Mouse (Mus musculus): ENCODE data around the gene Wwox. TPM values are rescaled to one million over a fixed set of nuclear protein-coding genes. Genes with fewer than 3 reads are reported as not detected.
"Not testable (repeated sequence)": the region's sequence is repeated elsewhere in the genome, so short reads cannot be mapped to it uniquely, and the experiment has no call there.

Gene Wwox
- total RNA-seq, 2 experiments from 2014 or later = 11.4 to 13.4 TPM

DNA sequence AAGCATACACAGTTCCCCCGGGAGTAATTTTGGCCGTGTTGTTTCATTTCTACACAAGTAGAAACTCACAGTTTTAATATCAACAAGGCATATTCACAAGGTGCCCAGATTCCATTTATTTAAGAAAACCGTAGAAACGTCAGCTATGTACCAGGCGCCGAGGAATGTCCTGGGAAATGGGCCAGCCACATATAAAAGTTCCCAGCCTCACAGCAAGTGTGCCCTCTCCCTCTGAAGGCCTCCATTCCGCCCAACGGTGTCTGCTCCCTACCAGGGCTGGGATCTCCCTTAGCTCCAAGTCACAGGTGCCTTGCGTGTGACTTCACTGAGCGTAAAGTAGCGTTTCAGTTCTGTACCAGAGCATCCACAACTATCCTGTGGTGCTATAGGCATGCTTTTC, 346.4 kb downstream of the Wwox start:
- no peak for DNase-seq (ENCODE audit: low spot score in 2 of 2)

- no peak for DNase-seq (ENCODE audit: low spot score in 2 of 2)
Measured at GRCm38 (mm10) chr8:114789616-114790015, 350.2 kb downstream of the Wwox start.

GRCm38 (mm10) chr8:114790754-114791153, 351.3 kb downstream of the Wwox start:
- no peak for DNase-seq (ENCODE audit: low spot score in 2 of 2)

DNA sequence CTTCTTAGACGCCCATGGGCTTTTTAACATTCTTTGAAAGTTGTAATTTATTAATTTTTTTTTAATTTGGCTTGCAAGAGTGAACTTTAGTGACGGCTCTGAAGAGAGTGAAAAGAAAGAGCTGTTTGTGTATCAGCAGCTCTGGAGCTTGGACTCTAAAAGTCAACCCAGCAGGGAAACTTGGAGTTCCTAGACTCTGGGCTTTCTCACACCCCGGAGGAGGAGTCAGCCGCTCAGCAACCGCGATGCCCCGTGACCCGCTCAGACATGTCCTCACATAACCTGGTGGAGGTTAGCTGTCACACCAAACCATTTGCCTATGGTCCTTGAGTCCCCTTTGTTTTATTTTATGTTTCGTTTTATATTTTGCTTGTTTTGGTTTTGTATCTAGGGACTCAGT, 354.2 kb downstream of the Wwox start:
- DNase-seq (ENCODE audit: low spot score in 2 of 2) = no peak

- no peak for DNase-seq (ENCODE audit: low spot score in 2 of 2)
Measured at GRCm38 (mm10) chr8:114801428-114802134, 362.1 kb downstream of the Wwox start.

DNA sequence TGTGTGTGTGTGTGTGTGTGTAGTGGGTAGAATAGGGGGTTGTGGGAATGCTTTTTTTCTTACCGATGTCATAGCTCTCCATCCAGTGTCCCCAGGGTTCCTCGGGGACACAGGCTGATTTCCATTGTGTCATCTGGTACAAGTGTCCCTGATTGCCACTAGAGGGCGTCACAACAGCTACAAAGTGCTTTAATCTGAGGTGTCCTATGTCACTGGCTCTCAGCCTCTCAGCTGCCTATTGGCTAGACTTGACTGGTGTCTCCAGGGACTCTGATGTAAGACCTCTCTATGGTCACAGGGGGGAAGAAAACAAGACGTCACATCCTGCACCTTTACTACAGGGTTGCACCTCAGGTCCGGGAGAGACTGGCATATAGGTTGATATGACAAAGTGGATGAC, 363.7 kb downstream of the Wwox start:
- DNase-seq (ENCODE audit: low spot score in 2 of 2) = no peak

DNA sequence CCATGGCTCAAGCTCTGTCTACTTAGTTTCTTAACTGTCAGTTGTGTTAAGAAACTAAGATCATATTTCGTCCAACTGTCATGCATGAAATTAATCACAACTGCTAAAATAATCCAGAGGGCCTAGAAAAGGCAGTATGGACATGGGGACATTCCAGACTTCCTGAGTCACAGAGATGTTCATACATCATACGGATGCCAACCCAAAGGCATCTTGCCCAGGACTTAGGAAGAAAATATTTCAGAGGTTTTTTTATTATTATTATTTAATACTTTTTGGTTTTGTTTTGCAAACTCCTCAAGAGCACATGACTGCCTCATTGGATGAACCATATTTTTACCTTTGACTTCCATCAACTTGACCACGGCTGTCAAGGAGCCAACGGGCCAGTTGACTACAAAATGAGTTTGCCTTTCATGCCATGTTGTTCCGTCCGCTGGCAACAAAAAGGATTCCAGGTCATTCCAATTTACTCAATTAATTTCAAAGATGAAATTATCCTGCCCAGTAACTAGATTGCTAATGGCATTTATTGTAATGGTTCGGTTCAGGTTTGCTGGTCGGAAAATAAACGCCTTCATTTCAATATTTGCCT, 367.5 kb downstream of the Wwox start:
- DNase-seq (ENCODE audit: low spot score in 2 of 2) = no peak

DNA sequence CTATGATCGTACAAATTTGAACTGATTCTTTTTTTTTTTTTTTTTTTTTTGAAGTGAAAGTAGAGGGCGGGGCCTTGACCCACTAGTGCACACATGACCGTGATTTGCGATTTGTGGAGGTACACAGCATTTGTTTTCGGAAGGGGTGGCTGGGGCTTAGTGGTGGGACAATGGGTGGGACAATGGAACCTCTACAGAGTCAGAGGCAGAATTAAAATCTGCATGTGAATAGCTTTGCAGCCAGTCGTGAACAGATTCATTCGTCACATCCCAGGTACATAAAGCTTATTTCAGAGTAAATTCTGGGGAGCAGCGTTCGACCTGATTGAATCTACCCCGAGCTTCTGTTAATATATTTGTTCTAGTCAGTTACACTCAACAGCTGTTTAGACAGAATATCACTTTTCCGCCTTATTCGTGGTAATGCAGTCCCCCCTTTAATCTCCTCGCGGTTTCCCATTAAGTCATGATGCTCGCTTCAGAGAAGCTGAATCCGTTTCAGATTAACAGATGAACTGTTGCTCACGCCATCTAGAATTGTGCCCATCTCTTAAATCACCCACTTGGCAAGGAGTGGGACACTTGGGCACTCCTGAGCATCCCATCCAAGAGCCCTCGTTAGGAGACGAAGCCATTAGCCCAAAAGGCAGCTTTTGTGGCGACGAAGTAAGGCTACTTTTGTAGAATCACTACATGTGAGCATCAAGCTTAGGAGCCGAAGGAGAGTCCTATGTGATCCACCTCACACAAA, 368.4 kb downstream of the Wwox start:
- DNase-seq (ENCODE audit: low spot score in 2 of 2) = no peak

DNA sequence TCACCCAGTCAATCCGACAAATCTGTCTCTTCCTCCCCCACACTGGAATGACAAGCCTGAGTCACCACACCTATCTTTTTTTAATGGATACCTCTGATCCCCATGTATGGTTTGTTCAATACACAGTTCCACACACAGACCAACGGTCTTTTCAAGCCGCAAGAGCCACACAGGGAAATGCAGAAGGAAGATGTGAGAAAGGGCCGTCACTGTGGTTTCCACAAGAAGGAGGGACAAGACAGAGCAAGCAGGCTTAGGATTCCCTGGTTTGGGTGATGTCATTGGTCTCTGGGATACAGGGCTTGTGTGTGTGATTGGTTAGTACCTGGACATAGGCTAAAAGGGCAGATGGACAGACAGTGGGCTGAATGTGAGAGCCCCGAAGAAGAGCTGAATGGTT, 371.0 kb downstream of the Wwox start:
- no peak for DNase-seq (ENCODE audit: low spot score in 2 of 2)

GRCm38 (mm10) chr8:114813830-114814229, 374.4 kb downstream of the Wwox start:
- no peak for DNase-seq (ENCODE audit: low spot score in 2 of 2)

DNA sequence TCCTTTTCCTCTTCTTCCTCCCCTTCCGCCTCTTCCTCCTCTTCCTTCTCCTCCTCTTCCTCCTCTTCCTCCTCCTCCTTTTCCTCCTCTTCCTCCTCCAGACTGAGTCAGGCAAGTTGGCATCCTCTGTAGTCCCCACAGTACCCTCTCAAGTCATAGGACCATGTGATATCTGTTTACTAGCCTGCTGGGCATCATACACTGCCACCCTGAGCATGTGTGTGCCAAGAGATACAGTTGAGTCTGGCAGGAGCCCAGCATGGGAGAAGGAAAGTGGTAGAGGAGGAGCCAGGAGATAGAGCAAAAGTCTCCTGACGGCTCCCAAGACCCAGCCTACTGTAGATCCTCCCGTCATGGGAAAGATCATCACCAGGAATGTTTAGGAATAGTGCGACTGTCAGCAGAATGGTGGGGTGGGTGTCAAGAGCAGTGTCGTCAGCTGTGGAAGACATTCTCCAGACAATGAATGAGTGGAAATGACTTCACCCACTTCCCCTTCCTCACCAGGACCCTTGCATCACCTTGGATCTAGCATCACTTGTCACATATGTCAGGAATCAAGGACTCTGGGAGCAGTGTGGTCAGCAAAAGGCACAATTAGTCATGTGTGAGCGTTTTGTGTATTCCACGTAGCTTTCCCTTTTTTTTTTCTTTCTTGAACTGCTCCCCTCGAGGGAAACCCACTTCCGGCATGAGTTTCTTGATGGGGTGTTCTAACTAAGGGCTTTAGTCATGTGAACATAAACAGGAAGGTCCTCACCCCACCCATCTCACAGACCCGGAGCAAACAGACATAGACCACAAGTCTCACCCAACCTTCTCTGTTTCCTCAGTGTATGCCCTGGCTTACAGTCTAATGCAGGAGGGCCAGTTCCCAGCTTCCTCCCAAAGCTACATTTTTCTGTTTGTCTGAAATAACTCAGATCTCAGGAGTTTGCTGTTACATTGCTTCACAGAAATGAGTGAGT, 375.6 kb downstream of the Wwox start:
- no peak for DNase-seq (ENCODE audit: low spot score in 2 of 2)

- no peak for DNase-seq (ENCODE audit: low spot score in 2 of 2)
Measured at GRCm38 (mm10) chr8:114816343-114816742, 376.9 kb downstream of the Wwox start.

DNA sequence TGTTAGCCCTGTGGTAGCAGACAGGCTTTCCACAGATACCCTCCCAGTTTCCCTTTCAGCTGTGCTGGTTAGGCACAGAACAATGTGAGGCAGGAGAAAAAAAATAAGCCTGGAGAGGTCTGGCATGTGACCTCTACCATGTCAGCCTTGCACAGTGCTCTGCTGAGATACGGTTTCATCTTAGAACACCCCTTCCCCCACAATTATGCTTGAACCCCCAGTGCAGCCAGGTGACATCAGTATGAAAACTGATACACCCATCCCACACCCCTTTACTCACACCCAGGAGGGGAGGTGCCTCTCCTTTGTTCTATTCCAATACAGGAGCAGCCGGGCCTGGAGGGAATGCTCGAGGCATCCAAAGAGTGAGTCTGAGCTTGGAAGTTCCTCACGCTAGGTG, 377.5 kb downstream of the Wwox start:
- DNase-seq (ENCODE audit: low spot score in 2 of 2) = no peak

DNA sequence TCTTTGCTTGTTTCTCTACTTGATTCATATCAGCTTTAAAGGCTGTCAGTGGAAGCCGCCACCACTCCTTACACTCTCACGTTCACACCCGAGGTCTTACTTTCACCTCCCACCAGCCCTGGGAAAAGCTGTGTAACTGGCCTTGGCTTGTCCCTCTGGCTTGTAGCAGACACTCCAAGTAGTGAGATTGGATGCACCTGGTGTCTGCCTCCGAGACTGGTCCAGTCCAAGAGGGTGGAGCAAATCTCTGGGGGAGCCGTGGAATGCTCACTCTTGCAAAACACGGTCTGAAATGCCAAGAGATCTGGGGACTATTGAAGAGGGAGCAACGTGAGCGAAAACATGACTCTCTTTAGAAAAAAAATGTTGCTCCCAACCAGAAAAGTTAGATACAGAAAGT, 382.1 kb downstream of the Wwox start:
- no peak for DNase-seq (ENCODE audit: low spot score in 2 of 2)

- no peak for DNase-seq (ENCODE audit: low spot score in 2 of 2)
Measured at GRCm38 (mm10) chr8:114825460-114825859, 386.0 kb downstream of the Wwox start.

- no peak for DNase-seq (ENCODE audit: low spot score in 2 of 2)
Measured at GRCm38 (mm10) chr8:114826991-114827390, 387.5 kb downstream of the Wwox start.

- DNase-seq (ENCODE audit: low spot score in 2 of 2) = not testable (repeated sequence)
Measured at GRCm38 (mm10) chr8:114827810-114828209, 388.4 kb downstream of the Wwox start.

GRCm38 (mm10) chr8:114831595-114831994, 392.1 kb downstream of the Wwox start:
- DNase-seq (ENCODE audit: low spot score in 2 of 2) = no peak

DNA sequence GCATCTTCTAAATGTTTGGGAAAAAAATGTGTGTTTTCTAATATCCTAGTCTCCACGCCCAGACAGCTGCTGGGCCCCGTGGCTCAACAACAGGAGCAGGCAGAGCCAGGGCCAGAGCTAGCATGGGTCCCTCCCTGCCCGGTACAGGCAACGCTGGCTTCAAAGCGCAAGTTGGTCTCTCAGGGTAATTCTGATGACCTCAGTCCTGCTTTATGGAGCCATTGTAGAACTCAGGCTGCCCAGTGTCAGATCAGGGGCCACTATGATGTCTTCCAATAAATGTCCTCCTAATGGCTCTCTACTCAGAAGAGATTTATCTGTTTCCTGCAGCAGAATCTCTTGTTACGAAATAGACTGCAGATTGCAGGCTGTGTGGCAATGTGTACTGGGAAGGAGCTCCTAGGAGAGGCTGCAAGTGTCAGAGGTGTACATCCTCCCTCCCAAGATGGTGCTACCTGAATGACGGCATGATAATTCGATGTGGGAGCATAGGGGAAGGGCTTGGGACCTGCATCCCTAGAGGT, 392.9 kb downstream of the Wwox start:
- DNase-seq (ENCODE audit: low spot score in 2 of 2) = no peak

DNA sequence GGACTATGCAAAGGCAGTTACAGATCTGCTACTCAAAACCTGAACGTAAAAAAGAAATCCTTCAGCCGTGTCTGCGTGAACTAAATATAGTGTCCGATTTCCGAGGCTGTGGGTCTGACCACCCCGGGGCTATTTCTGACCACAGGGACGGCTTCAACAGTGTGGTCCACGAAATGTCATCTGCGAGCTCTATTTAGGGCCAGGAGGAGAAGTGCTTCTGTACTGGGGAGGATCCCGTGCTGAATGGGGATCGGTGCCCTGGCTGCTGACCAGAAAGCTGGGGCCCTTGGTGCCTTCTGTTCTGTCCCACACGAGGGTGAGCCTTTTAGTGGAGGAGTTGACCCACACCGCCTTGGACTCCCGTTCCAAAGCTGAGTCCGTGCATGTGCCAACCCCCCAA, 395.3 kb downstream of the Wwox start:
- no peak for DNase-seq (ENCODE audit: low spot score in 2 of 2)

DNA sequence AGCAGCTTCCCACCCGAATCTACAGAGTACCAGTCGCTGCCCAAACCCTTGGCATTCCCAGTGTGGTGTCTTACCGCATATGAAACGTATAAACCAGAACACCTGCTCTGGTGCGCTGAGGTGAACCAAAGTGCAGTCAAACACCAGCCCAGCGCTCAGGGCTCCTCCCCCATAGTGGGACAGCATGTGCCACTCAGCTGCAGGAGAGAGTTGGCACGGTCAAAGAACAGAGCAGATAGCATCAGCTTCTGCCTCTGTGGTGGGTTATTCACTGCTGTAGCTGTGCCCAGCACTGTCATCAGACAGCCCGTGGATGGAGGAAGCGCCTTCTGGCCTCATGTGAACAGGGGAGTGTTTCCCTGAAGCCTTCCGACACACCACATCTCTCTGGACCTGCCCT, 400.5 kb downstream of the Wwox start:
- DNase-seq (ENCODE audit: low spot score in 2 of 2) = no peak
